Mouse (Mus musculus): ENCODE results near the gene Il23a.
"Not testable (repeated sequence)": the region's sequence is repeated elsewhere in the genome, so short reads cannot be mapped to it uniquely, and the experiment has no call there.

Gene Il23a

GRCm38 (mm10) chr10:128309654-128310053 lies 11.1 kb upstream of the Il23a start:
- no peak for ATAC-seq (ENCODE audit: low TSS enrichment)

GRCm38 (mm10) chr10:128303126-128304021 lies 4.8 kb upstream of the Il23a start, which contains the start of gene Pan2:
TSS of gene Pan2 (plus strand) at chr10:128303335.
- peak; percentile 97 for ATAC-seq (ENCODE audit: low TSS enrichment)

GRCm38 (mm10) chr10:128302785-128303125 lies 4.2 kb upstream of the Il23a start:
- peak; percentile 32; the same call in 1 of the 2 replicates for ATAC-seq (ENCODE audit: low TSS enrichment)

DNA sequence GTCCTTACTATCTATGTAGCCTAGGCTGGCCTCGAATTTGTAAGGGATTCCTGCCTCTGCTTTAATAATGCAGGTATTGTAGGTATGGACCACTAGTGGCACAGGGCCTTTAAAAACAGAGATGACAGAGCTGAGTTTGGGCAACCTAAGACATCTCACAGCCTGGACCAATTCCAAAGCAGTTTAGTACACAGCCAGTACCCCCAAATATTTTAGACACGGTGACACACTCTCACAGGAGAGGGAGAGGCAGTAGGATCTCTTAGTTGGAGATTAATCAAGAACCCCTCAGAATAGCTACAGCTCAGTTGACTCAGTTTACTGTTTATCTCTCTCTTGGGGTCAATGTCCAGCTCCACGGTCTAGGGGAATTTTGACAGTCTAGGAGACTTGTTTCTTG lies 3.8 kb upstream of the Il23a start:
- no peak for ATAC-seq (ENCODE audit: low TSS enrichment)

DNA sequence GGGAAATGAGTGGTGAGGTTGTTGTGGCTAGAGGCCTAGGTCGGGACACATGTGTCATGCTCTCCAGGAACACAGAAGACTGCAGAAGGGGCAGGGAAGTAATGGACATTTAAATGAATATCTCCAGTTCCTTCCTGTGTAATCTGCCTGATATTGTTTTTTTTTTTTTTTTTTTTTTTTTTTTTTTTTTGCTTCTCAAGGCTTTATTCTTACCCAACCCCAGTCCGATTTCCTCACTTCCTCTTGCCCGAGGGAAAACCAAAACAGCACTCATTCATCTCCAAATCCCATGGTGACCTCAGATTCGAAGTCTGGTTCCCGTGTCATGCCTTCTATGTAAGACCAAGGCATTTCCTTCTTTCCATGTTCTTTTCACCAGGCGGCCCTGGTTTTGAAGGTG lies 309 bp downstream of the Il23a start:
- ATAC-seq (ENCODE audit: low TSS enrichment), result no peak

GRCm38 (mm10) chr10:128297622-128298021 lies 930 bp downstream of the Il23a start:
- ATAC-seq (ENCODE audit: low TSS enrichment), result no peak

- no peak for ATAC-seq (ENCODE audit: low TSS enrichment)
Measured at GRCm38 (mm10) chr10:128297221-128297620, 1.3 kb downstream of the Il23a start.

GRCm38 (mm10) chr10:128296370-128297090 lies 2.0 kb downstream of the Il23a start:
- no peak for ATAC-seq (ENCODE audit: low TSS enrichment)

DNA sequence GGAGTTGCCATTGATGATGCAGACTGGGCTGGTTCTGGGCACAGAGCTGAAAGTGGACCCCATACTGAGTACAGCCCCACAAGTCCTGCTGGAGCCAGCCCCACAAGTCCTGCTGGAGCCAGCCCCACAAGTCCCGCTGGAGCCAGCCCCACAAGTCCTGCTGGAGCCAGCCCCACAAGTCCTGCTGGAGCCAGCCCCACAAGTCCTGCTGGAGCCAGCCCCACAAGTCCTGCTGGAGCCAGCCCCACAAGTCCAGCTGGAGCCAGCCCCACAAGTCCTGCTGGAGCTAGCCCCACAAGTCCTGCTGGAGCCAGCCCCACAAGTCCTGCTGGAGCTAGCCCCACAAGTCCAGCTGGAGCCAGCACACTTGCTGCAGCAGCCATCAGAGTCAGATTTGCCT lies 8.0 kb downstream of the Il23a start:
- ATAC-seq (ENCODE audit: low TSS enrichment), result not testable (repeated sequence)

DNA sequence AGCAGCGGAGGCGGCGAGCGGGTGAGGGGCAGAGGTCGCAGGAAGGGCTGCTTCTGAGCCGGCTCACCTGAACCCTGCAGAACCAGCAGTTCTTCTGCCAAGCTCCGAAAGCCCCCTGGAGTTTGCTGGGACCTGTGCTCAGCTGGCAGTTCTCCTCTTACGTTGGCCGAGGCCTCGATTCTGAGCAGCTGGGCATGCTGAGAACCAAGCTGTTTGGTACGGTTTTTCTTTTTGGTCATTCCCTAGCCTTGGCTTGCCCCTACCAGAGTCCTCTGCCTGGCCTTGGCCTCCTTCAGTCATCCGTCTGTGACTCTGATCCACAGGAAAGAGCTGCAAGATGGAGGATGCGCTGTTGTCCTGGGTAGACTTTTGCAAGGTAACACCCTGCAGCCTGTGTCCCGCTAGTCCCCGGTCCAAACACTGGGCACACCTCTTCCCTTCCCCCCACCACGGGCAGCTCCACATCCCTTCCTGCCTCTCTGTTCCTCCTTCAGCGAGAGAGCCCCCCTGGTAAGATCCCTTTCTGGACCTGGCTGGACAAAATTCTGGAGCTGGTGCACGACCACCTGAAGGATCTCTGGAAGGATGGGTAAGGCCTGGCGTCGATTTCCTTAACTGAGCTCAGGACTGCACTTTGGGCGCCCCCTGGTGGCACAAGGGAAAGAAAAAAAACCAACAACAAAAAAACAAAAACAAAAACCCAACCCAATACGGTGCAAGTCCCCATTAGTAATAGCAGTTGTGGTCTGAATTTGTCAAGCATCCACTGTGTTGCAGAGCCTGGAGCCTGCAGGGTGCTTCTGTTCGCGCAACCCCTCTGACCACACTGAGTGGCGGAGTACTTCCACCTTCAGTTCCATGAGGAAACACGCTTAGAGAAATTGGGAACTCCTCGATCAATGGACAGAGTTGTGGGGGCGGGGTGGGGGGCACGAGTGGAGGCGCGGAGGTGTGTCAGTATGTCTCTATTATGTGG lies 14.7 kb downstream of the Il23a start:
- ATAC-seq (ENCODE audit: low TSS enrichment), result peak; percentile 34; the same call in 1 of the 2 replicates

DNA sequence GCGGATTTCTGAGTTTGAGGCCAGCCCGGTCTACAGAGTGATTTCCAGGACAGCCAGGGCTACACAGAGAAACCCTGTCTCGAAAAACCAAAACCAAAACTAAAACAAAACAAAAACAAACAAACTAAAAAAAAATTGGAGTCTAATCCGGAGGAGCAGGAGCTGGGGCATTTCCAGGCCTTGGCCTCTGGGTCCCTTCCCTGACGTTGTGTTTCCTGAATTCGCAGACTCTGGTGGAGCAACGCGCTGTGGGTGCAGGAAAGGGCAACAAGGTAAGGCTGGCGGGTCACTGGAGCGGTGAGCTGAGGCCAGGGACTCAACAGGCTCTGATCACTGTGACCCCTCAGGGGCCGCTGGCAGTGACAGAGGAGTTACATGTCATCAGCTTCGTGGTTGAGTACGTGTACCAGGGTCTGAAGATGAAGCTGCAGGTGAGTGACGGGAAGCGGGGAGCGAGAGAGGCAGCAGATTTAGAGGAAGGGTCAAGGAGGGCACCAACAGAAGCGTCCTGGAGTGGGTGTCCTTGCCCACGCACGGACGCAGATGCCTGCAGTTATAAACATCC lies 15.6 kb downstream of the Il23a start:
- ATAC-seq (ENCODE audit: low TSS enrichment), result no peak

GRCm38 (mm10) chr10:128281682-128282081 lies 16.9 kb downstream of the Il23a start:
- no peak for ATAC-seq (ENCODE audit: low TSS enrichment)

DNA sequence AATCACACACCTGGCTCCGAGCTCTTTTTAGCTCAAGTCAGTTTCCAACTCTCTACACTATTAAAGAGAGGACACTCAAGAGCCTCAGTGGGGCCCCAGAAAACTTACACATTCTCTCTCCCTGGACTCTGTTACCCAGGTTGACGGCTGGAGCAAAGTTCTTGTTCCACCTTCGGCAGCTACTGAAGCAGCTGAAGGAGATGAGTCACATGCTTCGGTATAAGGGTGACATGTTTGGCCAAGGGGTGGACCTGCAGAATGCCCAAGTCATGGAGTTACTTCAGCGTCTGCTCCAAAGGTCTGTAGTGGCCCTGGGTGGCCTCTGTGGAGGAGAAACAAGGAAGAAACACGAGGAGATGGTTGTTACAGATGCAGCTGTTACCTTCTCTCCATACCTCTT lies 17.6 kb downstream of the Il23a start:
- ATAC-seq (ENCODE audit: low TSS enrichment), result no peak

GRCm38 (mm10) chr10:128278158-128278557 lies 20.4 kb downstream of the Il23a start:
- no peak for ATAC-seq (ENCODE audit: low TSS enrichment)

- ATAC-seq (ENCODE audit: low TSS enrichment), result not testable (repeated sequence)
Measured at GRCm38 (mm10) chr10:128275374-128275773, 23.2 kb downstream of the Il23a start.

- ATAC-seq (ENCODE audit: low TSS enrichment), result not testable (repeated sequence)
Measured at GRCm38 (mm10) chr10:128272819-128273439, 25.6 kb downstream of the Il23a start.

DNA sequence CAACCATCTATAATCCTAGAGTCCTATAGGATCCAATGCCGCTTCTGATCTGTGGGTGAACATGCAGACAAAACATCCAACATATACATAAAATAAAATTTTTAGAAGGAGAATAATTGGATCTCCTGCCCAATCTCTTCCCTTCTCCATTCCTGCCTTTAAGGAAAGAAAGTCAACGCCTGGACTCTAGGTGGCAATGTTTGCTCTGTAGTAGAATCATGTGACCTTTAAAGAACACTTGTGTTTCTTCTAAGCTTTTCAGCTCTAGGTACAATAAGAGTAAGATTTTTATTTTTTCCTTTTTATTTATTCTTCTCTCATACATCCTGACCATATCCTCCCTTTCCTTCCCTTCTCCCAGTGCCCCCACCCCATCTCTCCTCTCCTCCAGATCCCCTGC lies 26.7 kb downstream of the Il23a start:
- ATAC-seq (ENCODE audit: low TSS enrichment), result no peak

GRCm38 (mm10) chr10:128270866-128271265 lies 27.7 kb downstream of the Il23a start:
- no peak for ATAC-seq (ENCODE audit: low TSS enrichment)

- peak; percentile 100 for ATAC-seq (ENCODE audit: low TSS enrichment)
Measured at GRCm38 (mm10) chr10:128270287-128270841, 28.2 kb downstream of the Il23a start, which contains the start of gene Stat2. TSS of gene Stat2 (plus strand) at chr10:128270559.

- no peak for ATAC-seq (ENCODE audit: low TSS enrichment)
Measured at GRCm38 (mm10) chr10:128269206-128269910, 29.2 kb downstream of the Il23a start.
